In the genomic region with DNA sequence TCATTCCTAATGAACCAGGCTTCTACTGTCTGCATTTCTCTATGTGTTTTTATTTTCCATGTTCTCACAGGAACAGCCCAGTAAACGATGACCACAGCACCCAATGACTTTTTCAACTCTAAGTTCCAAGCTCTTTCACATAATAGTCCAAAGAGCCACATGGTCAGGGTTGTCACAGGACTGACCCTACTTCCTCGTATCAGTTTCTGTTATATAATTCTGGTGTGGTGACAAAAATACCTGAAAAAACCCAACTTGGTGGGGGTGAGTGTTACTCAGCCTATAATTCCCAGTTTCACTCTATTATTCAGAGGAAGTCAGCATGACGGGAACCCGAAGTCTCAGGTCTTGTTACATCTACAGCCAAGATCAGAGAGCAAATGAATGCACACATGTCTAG, we compare ENCODE assay signal across 1 mouse cellular context.
TF ChIP-seq lines count a peak whose summit lies in the region.

No protein-coding gene starts in this region.

TF ChIP-seq in CH12.LX, 34 proteins besides CTCF, POLR2A, EP300 and RAD21 (continued from another document):
- TF ChIP-seq ZC3H11A (IDR thresholded peaks at IDR 0.05; ENCODE audit: low read depth, low read length) = no peak
- no peak for TF ChIP-seq CHD1 (IDR thresholded peaks at IDR 0.05; ENCODE audit: low read depth, low read length)
- TF ChIP-seq HCFC1 (IDR thresholded peaks at IDR 0.05; ENCODE audit: low read depth, low read length) = no peak
- TF ChIP-seq MEF2A (IDR thresholded peaks at IDR 0.05; ENCODE audit: borderline replicate concordance, low read depth, low read length) = peak; percentile 29; the same call in 1 of the 2 replicates
- no peak for TF ChIP-seq GABPA (IDR thresholded peaks at IDR 0.05; ENCODE audit: insufficient replicate concordance, low read depth, low read length)
- no peak for TF ChIP-seq SIN3A (IDR thresholded peaks at IDR 0.05; ENCODE audit: low read length)
- no peak for TF ChIP-seq KAT2A (IDR thresholded peaks at IDR 0.05; ENCODE audit: insufficient replicate concordance, low read length)
- peak; percentile 49; the same call in 1 of the 2 replicates for TF ChIP-seq MXI1 (IDR thresholded peaks at IDR 0.05; ENCODE audit: low read depth, low read length)
- TF ChIP-seq ZKSCAN1 (IDR thresholded peaks at IDR 0.05; ENCODE audit: borderline replicate concordance, low read depth, low read length) = no peak
- no peak for TF ChIP-seq ZMIZ1 (IDR thresholded peaks at IDR 0.05; ENCODE audit: low read depth, low read length)
- no peak for TF ChIP-seq JUN (IDR thresholded peaks at IDR 0.05; ENCODE audit: insufficient read depth, low read depth, low read length)
- no peak for TF ChIP-seq UBTF (IDR thresholded peaks at IDR 0.05; ENCODE audit: low read depth, low read length)
- TF ChIP-seq MAZ (IDR thresholded peaks at IDR 0.05; ENCODE audit: low read depth, low read length) = no peak
- TF ChIP-seq USF1 (IDR thresholded peaks at IDR 0.05; ENCODE audit: low read depth, low read length) = no peak
- TF ChIP-seq JUND (conservative IDR thresholded peaks at IDR 0.05; ENCODE audit: low read depth, low read length) = no peak
- peak; percentile 45; the same call in 1 of the 2 replicates for TF ChIP-seq ELF1 (IDR thresholded peaks at IDR 0.05; ENCODE audit: low read depth, low read length)
- TF ChIP-seq SMC3 (IDR thresholded peaks at IDR 0.05; ENCODE audit: low read depth, low read length) = no peak
- TF ChIP-seq TBP (conservative IDR thresholded peaks at IDR 0.05; ENCODE audit: low read depth, low read length) = no peak
- no peak for TF ChIP-seq POLR2AphosphoS2 (IDR thresholded peaks at IDR 0.05; ENCODE audit: low read depth, low read length)
